Mouse (Mus musculus) erythroblast, embryonic 14.5 days (primary cell): Measurements from ENCODE around the gene Rarb.

Experiments used
- GATA1 ChIP-seq: IDR thresholded peaks from 2 replicates; pipeline ENCODE4 v1.6.1; 2012; ENCODE audit warnings: low read length, inconsistent platforms, mixed read lengths
- TAL1 ChIP-seq: IDR thresholded peaks from 3 replicates; pipeline ENCODE4 v1.6.1; 2012; ENCODE audit warnings: low read length, inconsistent platforms, mixed read lengths

GRCm38 (mm10) chr14:16478606-16479323 lies 340.2 kb downstream of the Rarb start:
- TF ChIP-seq GATA1 (no peak), TAL1 (no peak)
